Mouse (Mus musculus): ENCODE data around the gene Btc.

DNA sequence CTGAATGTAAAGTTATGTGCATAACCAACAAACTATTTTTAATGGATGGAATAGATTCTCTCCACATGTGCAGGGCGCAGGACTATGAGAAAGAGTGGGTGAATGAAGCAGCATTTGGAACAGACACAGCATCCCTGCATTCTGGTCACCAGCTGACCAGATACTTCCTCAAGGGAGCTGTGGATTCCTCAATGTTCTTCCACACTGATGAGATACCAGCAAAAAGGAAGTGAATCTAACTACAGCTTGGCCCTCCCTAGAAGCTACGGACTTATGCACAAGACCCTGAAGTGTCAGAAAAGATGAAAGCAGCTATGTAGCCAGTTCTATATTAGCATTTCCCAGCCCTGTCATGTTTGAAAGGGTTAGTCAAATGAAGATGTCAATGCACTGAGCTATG lies 57.7 kb downstream of the Btc start:
- TF ChIP-seq POLR2A (IDR thresholded peaks at IDR 0.05; ENCODE audit: borderline replicate concordance, extremely low read depth, low read depth, low read length) (no peak), CTCF (IDR thresholded peaks at IDR 0.05; ENCODE audit: insufficient read depth, low read length) (no peak)

All from lung, adult 2 months (tissue).